Mouse (Mus musculus) heart, postnatal 0 days (tissue): Measurements from ENCODE around the gene Mpc2.

Experiments used
- CTCF ChIP-seq: IDR thresholded peaks from 2 replicates; pipeline ENCODE4 v1.5.1; 2016; ENCODE audit warnings: antibody characterized with exemption, control low read depth, low read depth
- EP300 ChIP-seq: IDR thresholded peaks from 2 replicates; pipeline ENCODE4 v1.6.1; 2016; ENCODE audit warnings: antibody characterized with exemption, low read depth

GRCm38 (mm10) chr1:165462861-165463260 is 2.4 kb downstream of the Mpc2 start:
- no peak for TF ChIP-seq CTCF
- TF ChIP-seq EP300, result no peak
